Mouse (Mus musculus): Measurements from ENCODE around the gene Lrp4. TPM values are rescaled to one million over a fixed set of nuclear protein-coding genes. Genes with fewer than 3 reads are reported as not detected.

Lrp4 gene
- polyA plus RNA-seq, 1 experiment from 2014 or later, result 11.3 TPM

GRCm38 (mm10) chr2:91455826-91456225 lies 1.5 kb upstream of the Lrp4 start:
- Histone ChIP-seq H3K4me2 (no peak overlapping the region), H3K9ac (no peak overlapping the region), H3K4me1 (peaks cover 37% of the 10 kb centered on the region), H3K27me3 (peaks cover 12% of the 10 kb centered on the region; the same call in 1 of the 2 replicates), H3K36me3 (ENCODE audit: poor library complexity, severe bottlenecking) (peaks cover 5% of the 10 kb centered on the region; the same call in 1 of the 2 replicates), H3K27ac (no peak overlapping the region), H3K4me3 (no peak overlapping the region), H3K9me3 (replicated peaks) (peaks cover 5% of the 10 kb centered on the region)
- WGBS, result 4% methylated on average over 4 of the region's 4 CpGs
- 0 out of 2 replicates have a peak, but pooled peaks have one; percentile 11 for ATAC-seq

GRCm38 (mm10) chr2:91456491-91457100 lies 715 bp upstream of the Lrp4 start:
- H3K4me1 ChIP-seq, result peaks cover 44% of the 10 kb centered on the region

GRCm38 (mm10) chr2:91457656-91458251 lies 443 bp downstream of the Lrp4 start:
- peaks cover 56% of the 10 kb centered on the region for H3K4me1 ChIP-seq
- peaks cover 5% of the 10 kb centered on the region; the same call in 1 of the 2 replicates for H3K36me3 ChIP-seq (ENCODE audit: poor library complexity, severe bottlenecking)
- peak overlapping the region; percentile 75 for H3K4me3 ChIP-seq
- peaks cover 5% of the 10 kb centered on the region for H3K9me3 ChIP-seq (replicated peaks)
- H3K9ac ChIP-seq, result peak overlapping the region; percentile 89
- H3K27ac ChIP-seq, result peak overlapping the region; percentile 87
- peaks cover 14% of the 10 kb centered on the region; the same call in 1 of the 2 replicates for H3K27me3 ChIP-seq
- H3K4me2 ChIP-seq, result peak overlapping the region; percentile 90
- ATAC-seq, result peak; percentile 39
- WGBS, result under 1% methylated on average over 45 of the region's 45 CpGs

More at GRCm38 (mm10) chr2:91456491-91457100, 715 bp upstream of the Lrp4 start:
- H3K4me2 ChIP-seq, result peak overlapping the region; percentile 90
- H3K27ac ChIP-seq, result peak overlapping the region; percentile 87; the same call in 1 of the 2 replicates
- WGBS, result 40% methylated on average over 9 of the region's 9 CpGs
- peaks cover 5% of the 10 kb centered on the region; the same call in 1 of the 2 replicates for H3K36me3 ChIP-seq (ENCODE audit: poor library complexity, severe bottlenecking)
- peak overlapping the region; percentile 75 for H3K4me3 ChIP-seq
- peaks cover 5% of the 10 kb centered on the region for H3K9me3 ChIP-seq (replicated peaks)
- peak overlapping the region; percentile 89; the same call in 1 of the 2 replicates for H3K9ac ChIP-seq
- peaks cover 12% of the 10 kb centered on the region; the same call in 1 of the 2 replicates for H3K27me3 ChIP-seq
- no peak for ATAC-seq

DNA sequence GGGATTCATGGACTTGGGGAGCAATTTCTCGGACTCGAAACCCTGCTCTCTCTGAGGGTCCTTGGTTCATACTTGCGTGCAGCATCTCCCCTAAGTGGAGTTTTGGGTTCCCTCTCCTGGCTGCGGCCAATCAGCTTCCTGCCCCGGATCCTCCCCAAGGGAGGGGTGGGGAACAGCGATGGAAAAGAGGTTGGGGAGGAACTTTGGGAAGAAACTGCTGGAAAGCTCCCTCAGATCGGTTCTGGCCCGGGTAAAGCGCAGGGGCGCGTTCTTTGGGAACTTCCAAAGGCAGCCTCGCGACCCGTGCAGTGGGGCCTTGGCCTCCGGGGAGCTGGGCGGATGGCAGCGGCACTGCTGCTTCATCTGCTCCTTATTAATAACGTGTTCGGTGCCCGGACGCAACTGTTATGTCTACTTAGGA lies 951 bp downstream of the Lrp4 start:
- Histone ChIP-seq H3K4me2 (peak overlapping the region; percentile 90), H3K27me3 (peaks cover 14% of the 10 kb centered on the region; the same call in 1 of the 2 replicates), H3K9ac (peak overlapping the region; percentile 89), H3K36me3 (ENCODE audit: poor library complexity, severe bottlenecking) (peaks cover 5% of the 10 kb centered on the region; the same call in 1 of the 2 replicates), H3K27ac (peak overlapping the region; percentile 87), H3K9me3 (replicated peaks) (peaks cover 5% of the 10 kb centered on the region), H3K4me3 (peak overlapping the region; percentile 75), H3K4me1 (peaks cover 61% of the 10 kb centered on the region)
- ATAC-seq, result peak; percentile 57
- 1% methylated on average over 21 of the region's 21 CpGs for WGBS

DNA sequence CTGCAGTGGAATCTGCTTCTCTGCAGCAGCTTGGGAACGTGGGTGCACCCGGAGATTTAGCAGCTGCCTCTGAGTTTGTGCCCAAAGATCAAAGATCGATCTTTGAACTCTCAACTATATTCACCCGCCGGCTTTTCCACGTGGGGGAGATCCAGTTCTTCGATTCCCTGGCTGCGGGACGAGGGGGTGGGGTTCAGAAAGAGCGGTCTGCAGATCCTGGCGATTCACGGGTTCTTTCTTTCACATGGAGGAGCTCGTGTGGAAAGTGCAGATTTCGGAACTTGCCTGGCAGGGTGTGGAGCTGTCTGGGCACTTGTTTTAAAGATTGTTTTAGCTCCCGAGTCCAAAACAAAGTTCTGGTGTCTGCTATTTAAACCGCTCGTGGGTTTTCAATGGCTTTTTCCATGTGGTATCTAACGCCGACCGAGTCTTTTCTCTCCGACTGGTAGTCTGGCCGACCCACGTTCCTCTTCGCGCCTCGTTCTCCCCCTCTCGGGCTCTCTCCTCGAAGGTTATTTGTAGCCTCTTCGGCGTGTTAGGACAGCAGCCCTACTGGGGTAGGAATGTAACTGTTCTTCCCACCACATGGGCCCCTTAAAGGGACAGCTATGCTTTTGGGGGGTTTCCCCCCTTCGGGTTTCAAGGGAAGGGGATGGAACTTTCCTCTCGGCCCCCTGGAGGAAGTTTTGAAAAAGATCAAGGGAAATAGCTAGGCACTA lies 1.5 kb downstream of the Lrp4 start:
- peak overlapping the region; percentile 87 for H3K27ac ChIP-seq
- peaks cover 5% of the 10 kb centered on the region for H3K9me3 ChIP-seq (replicated peaks)
- H3K4me1 ChIP-seq, result peaks cover 62% of the 10 kb centered on the region
- H3K27me3 ChIP-seq, result peaks cover 14% of the 10 kb centered on the region; the same call in 1 of the 2 replicates
- WGBS, result under 1% methylated on average over 32 of the region's 32 CpGs
- ATAC-seq, result peak; percentile 26
- peaks cover 5% of the 10 kb centered on the region; the same call in 1 of the 2 replicates for H3K36me3 ChIP-seq (ENCODE audit: poor library complexity, severe bottlenecking)
- H3K9ac ChIP-seq, result peak overlapping the region; percentile 89
- H3K4me3 ChIP-seq, result peak overlapping the region; percentile 75
- H3K4me2 ChIP-seq, result peak overlapping the region; percentile 90

- Histone ChIP-seq H3K27me3 (0 out of 2 replicates have a peak, but pooled peaks cover 9% of the 10 kb centered on the region), H3K9ac (no peak overlapping the region), H3K9me3 (replicated peaks) (peaks cover 5% of the 10 kb centered on the region), H3K27ac (0 out of 2 replicates have a peak overlapping the region, but pooled peaks have one; percentile 14), H3K4me2 (peak overlapping the region; percentile 90), H3K36me3 (ENCODE audit: poor library complexity, severe bottlenecking) (peaks cover 5% of the 10 kb centered on the region; the same call in 1 of the 2 replicates), H3K4me3 (peak overlapping the region; percentile 75), H3K4me1 (peaks cover 62% of the 10 kb centered on the region)
- no peak for ATAC-seq
- 96% methylated on average over 6 of the region's 6 CpGs for WGBS
Measured at GRCm38 (mm10) chr2:91460076-91460475, 2.8 kb downstream of the Lrp4 start.

DNA sequence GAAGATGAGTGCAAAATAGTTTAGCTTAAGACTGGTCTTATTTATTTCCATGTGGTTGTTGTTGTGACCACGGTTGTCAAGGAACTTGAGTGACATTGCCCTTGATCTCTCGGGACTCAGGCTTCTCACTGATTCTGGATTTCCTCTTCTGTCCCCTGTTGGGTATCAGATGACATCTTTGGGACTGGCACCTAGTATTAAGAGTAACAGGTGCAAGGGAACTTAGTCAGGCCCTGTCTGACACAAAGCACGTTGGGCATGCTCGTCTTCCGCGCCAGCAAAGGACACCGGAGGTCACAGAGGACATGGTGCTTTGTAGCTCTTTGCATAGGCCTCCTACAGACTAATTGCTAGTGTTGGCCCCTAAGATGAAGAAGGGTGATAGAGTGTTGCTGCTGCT lies 3.5 kb downstream of the Lrp4 start:
- 74% methylated on average over 7 of the region's 7 CpGs for WGBS
- peaks cover 56% of the 10 kb centered on the region for H3K4me1 ChIP-seq
- H3K27ac ChIP-seq, result no peak overlapping the region
- H3K36me3 ChIP-seq (ENCODE audit: poor library complexity, severe bottlenecking), result peaks cover 5% of the 10 kb centered on the region; the same call in 1 of the 2 replicates
- peaks cover 5% of the 10 kb centered on the region for H3K9me3 ChIP-seq (replicated peaks)
- peak overlapping the region; percentile 55; the same call in 1 of the 2 replicates for H3K4me2 ChIP-seq
- H3K27me3 ChIP-seq, result 0 out of 2 replicates have a peak, but pooled peaks cover 9% of the 10 kb centered on the region
- no peak overlapping the region for H3K4me3 ChIP-seq
- ATAC-seq, result no peak
- no peak overlapping the region for H3K9ac ChIP-seq

- Histone ChIP-seq H3K4me1 (peaks cover 55% of the 10 kb centered on the region), H3K9me3 (replicated peaks) (peaks cover 5% of the 10 kb centered on the region), H3K9ac (0 out of 2 replicates have a peak overlapping the region, but pooled peaks have one; percentile 5), H3K36me3 (ENCODE audit: poor library complexity, severe bottlenecking) (peaks cover 5% of the 10 kb centered on the region; the same call in 1 of the 2 replicates), H3K27me3 (0 out of 2 replicates have a peak, but pooled peaks cover 9% of the 10 kb centered on the region), H3K27ac (peak overlapping the region; percentile 69; the same call in 1 of the 2 replicates), H3K4me3 (no peak overlapping the region), H3K4me2 (peak overlapping the region; percentile 55)
- 56% methylated on average over 3 of the region's 3 CpGs for WGBS
- no peak for ATAC-seq
Measured at GRCm38 (mm10) chr2:91461341-91461740, 4.0 kb downstream of the Lrp4 start.

GRCm38 (mm10) chr2:91462196-91462595 lies 4.9 kb downstream of the Lrp4 start:
- Histone ChIP-seq H3K36me3 (ENCODE audit: poor library complexity, severe bottlenecking) (peaks cover 5% of the 10 kb centered on the region; the same call in 1 of the 2 replicates), H3K4me3 (peak overlapping the region; percentile 24), H3K4me2 (peak overlapping the region; percentile 55), H3K9me3 (replicated peaks) (peaks cover 5% of the 10 kb centered on the region), H3K27ac (peak overlapping the region; percentile 69), H3K4me1 (peaks cover 56% of the 10 kb centered on the region), H3K27me3 (0 out of 2 replicates have a peak, but pooled peaks cover 9% of the 10 kb centered on the region), H3K9ac (peak overlapping the region; percentile 63)
- WGBS, result 3% methylated on average over 2 of the region's 2 CpGs
- no peak for ATAC-seq

- H3K4me1 ChIP-seq, result peaks cover 59% of the 10 kb centered on the region
- H3K9ac ChIP-seq, result peak overlapping the region; percentile 63
- WGBS, result 4% methylated on average over 12 of the region's 12 CpGs
- H3K4me3 ChIP-seq, result peak overlapping the region; percentile 24
- H3K9me3 ChIP-seq (replicated peaks), result peaks cover 5% of the 10 kb centered on the region
- peak; percentile 26; the same call in 1 of the 2 replicates for ATAC-seq
- peak overlapping the region; percentile 55 for H3K4me2 ChIP-seq
- H3K36me3 ChIP-seq (ENCODE audit: poor library complexity, severe bottlenecking), result peaks cover 5% of the 10 kb centered on the region; the same call in 1 of the 2 replicates
- 0 out of 2 replicates have a peak, but pooled peaks cover 9% of the 10 kb centered on the region for H3K27me3 ChIP-seq
- peak overlapping the region; percentile 69 for H3K27ac ChIP-seq
Measured at GRCm38 (mm10) chr2:91462681-91463080, 5.4 kb downstream of the Lrp4 start.

GRCm38 (mm10) chr2:91465934-91466333 lies 8.6 kb downstream of the Lrp4 start:
- Histone ChIP-seq H3K9me3 (replicated peaks) (no peaks in the 10 kb centered on the region), H3K27ac (no peak overlapping the region), H3K9ac (no peak overlapping the region), H3K4me1 (peaks cover 56% of the 10 kb centered on the region), H3K4me3 (no peak overlapping the region), H3K27me3 (0 out of 2 replicates have a peak, but pooled peaks cover 2% of the 10 kb centered on the region), H3K36me3 (ENCODE audit: poor library complexity, severe bottlenecking) (peaks cover 4% of the 10 kb centered on the region), H3K4me2 (no peak overlapping the region)
- WGBS, result 94% methylated on average over 3 of the region's 3 CpGs
- ATAC-seq, result no peak

All from forebrain, embryonic 13.5 days (tissue).